Mouse (Mus musculus) intestine, embryonic 16.5 days (tissue): Measurements from ENCODE around the gene Msx1. TPM values are rescaled to one million over a fixed set of nuclear protein-coding genes. Genes with fewer than 3 reads are reported as not detected.

ENCODE experiments used
- ATAC-seq: fragments of 200-750 bp; cut with Nextera tagmentation; 2 replicates; pipeline ENCODE4 v1.8.0; 2017; ENCODE audit warnings: moderate TSS enrichment, moderate library complexity
- H3K27ac ChIP-seq: fragments of 300-500 bp; sonication (generic); 2 replicates; pipeline ENCODE4 v1.5.1; 2014; ENCODE audit warnings: mild to moderate bottlenecking, low read length
- H3K27me3 ChIP-seq: fragments of 300-500 bp; sonication (generic); replicated peaks from 2 replicates; pipeline ENCODE4 v1.6.1; 2014; ENCODE audit warnings: low read length, control low read depth, mixed read lengths; ENCODE audit not compliant: control insufficient read depth, insufficient read depth
- H3K36me3 ChIP-seq: fragments of 300-500 bp; sonication (generic); 2 replicates; pipeline ENCODE4 v1.6.1; 2014; ENCODE audit warnings: low read length, control low read depth; ENCODE audit not compliant: control insufficient read depth, insufficient read depth
- H3K4me1 ChIP-seq: fragments of 300-500 bp; sonication (generic); 2 replicates; pipeline ENCODE4 v1.6.1; 2014; ENCODE audit warnings: low read length, control low read depth, mixed read lengths; ENCODE audit not compliant: control insufficient read depth, insufficient read depth
- H3K4me2 ChIP-seq: fragments of 300-500 bp; sonication (generic); 2 replicates; pipeline ENCODE4 v1.6.1; 2014; ENCODE audit warnings: low read depth, low read length, control low read depth
- H3K4me3 ChIP-seq: fragments of 300-500 bp; sonication (generic); 2 replicates; pipeline ENCODE4 v1.5.1; 2014; ENCODE audit warnings: mild to moderate bottlenecking, low read length
- H3K9ac ChIP-seq: fragments of 300-500 bp; sonication (generic); 2 replicates; pipeline ENCODE4 v1.6.1; 2014; ENCODE audit warnings: low read depth, low read length
- H3K9me3 ChIP-seq: fragments of 300-500 bp; sonication (generic); 2 replicates; pipeline ENCODE4 v1.6.1; 2016; ENCODE audit warnings: low read length, control low read depth; ENCODE audit not compliant: control insufficient read depth
- WGBS: fragments of 180-500 bp; shearing (Covaris S2); extraction: QIAGEN DNeasy Blood & Tissue Kit; methylation state at CpG from one replicate; pipeline ENCODE4 v1.1.7; 2014; 5-methylcytosine and 5-hydroxymethylcytosine counted together
- polyA plus RNA-seq: library from polyadenylated mRNA; unstranded; fragments of >200 nt; fragmentation: Nextera tagmentation; extraction: Ambion mirVana; gene quantifications from 2 replicates; pipeline ENCODE4 v1.2.1, GENCODE M21; 2015

The Msx1 gene
- polyA plus RNA-seq, 1 experiment from 2014 or later: 2.4 TPM

- Histone ChIP-seq H3K36me3 (no peaks in the 10 kb centered on the region), H3K4me2 (no peak overlapping the region), H3K4me1 (no peaks in the 10 kb centered on the region), H3K9ac (no peak overlapping the region), H3K4me3 (no peak overlapping the region), H3K9me3 (no peaks in the 10 kb centered on the region), H3K27ac (no peak overlapping the region), H3K27me3 (no peaks in the 10 kb centered on the region)
- WGBS: 81% methylated on average over 6 of the region's 6 CpGs
- no peak for ATAC-seq
These were observed 53.5 kb downstream of the Msx1 start for GRCm38 (mm10) chr5:37770870-37771269.

Other genes starting within 250 kb of the Msx1 start
- gene Stk32b, start 107.4 kb downstream of the Msx1 start, polyA plus RNA-seq: 0.24 and 0.37 TPM in 2 replicates
- 0.59 and 0.60 TPM in 2 replicates for gene Cytl1, start 89.1 kb downstream of the Msx1 start, polyA plus RNA-seq
- 34.4 and 35.8 TPM in 2 replicates for gene Stx18, start 214.2 kb upstream of the Msx1 start, polyA plus RNA-seq